Mouse (Mus musculus) adrenal gland, postnatal 10 days (tissue): Measurements from ENCODE around the gene Mepce. TPM values are rescaled to one million over a fixed set of nuclear protein-coding genes. Genes with fewer than 3 reads are reported as not detected.
"Not testable (repeated sequence)": the region's sequence is repeated elsewhere in the genome, so short reads cannot be mapped to it uniquely, and the experiment has no call there.

Experiments
- DNase-seq: peaks from one replicate; pipeline ENCODE4 v3.0.0; 2021; ENCODE audit warnings: mixed read lengths
- total RNA-seq, 2 experiments: library from RNA; stranded (reverse); gene quantifications; 2 replicates each; pipeline ENCODE4 v1.2.3; 2021

Gene Mepce
- total RNA-seq, 2 experiments from 2014 or later, result 43.5 to 47.9 TPM

GRCm38 (mm10) chr5:137758921-137759534 lies 28.4 kb downstream of the Mepce start:
- DNase-seq, result no peak

GRCm38 (mm10) chr5:137757887-137758286 lies 29.6 kb downstream of the Mepce start:
- peak; percentile 41 for DNase-seq

GRCm38 (mm10) chr5:137756882-137757661 lies 30.4 kb downstream of the Mepce start:
- peak; percentile 92 for DNase-seq

- DNase-seq, result no peak
Measured at GRCm38 (mm10) chr5:137756106-137756505, 31.3 kb downstream of the Mepce start.

- no peak for DNase-seq
Measured at GRCm38 (mm10) chr5:137755425-137755824, 32.0 kb downstream of the Mepce start.

GRCm38 (mm10) chr5:137753111-137753832 lies 34.2 kb downstream of the Mepce start:
- DNase-seq, result no peak

GRCm38 (mm10) chr5:137751988-137752387 lies 35.5 kb downstream of the Mepce start:
- no peak for DNase-seq

- DNase-seq, result no peak
Measured at GRCm38 (mm10) chr5:137751221-137751887, 36.1 kb downstream of the Mepce start.

GRCm38 (mm10) chr5:137750212-137750611 lies 37.2 kb downstream of the Mepce start:
- not testable (repeated sequence) for DNase-seq

GRCm38 (mm10) chr5:137749196-137749836 lies 38.1 kb downstream of the Mepce start:
- DNase-seq, result peak; percentile 28

- peak; percentile 29 for DNase-seq
Measured at GRCm38 (mm10) chr5:137748130-137748770, 39.2 kb downstream of the Mepce start.

- DNase-seq, result peak; percentile 64
Measured at GRCm38 (mm10) chr5:137747326-137747961, 40.0 kb downstream of the Mepce start.

- DNase-seq, result peak; percentile 59
Measured at GRCm38 (mm10) chr5:137746851-137747325, 40.6 kb downstream of the Mepce start.

GRCm38 (mm10) chr5:137746282-137746850 lies 41.1 kb downstream of the Mepce start:
- DNase-seq, result peak; percentile 84

GRCm38 (mm10) chr5:137745214-137746171 lies 42.0 kb downstream of the Mepce start, which contains the start of gene Tsc22d4:
Tsc22d4 (plus strand) TSS chr5:137745730.
- DNase-seq, result peak; percentile 96

- DNase-seq, result no peak
Measured at GRCm38 (mm10) chr5:137744197-137744596, 43.3 kb downstream of the Mepce start.

GRCm38 (mm10) chr5:137742836-137743235 lies 44.6 kb downstream of the Mepce start:
- DNase-seq, result no peak

GRCm38 (mm10) chr5:137742048-137742447 lies 45.4 kb downstream of the Mepce start:
- DNase-seq, result no peak
